Mouse (Mus musculus) adrenal gland, postnatal 25 days (tissue): ENCODE data around the gene Spats2l. TPM values are rescaled to one million over a fixed set of nuclear protein-coding genes. Genes with fewer than 3 reads are reported as not detected.

Experiments
- DNase-seq: peaks from one replicate; pipeline ENCODE4 v3.0.0; 2021; ENCODE audit warnings: mixed read lengths
- total RNA-seq: library from RNA; stranded (reverse); gene quantifications from 2 replicates; pipeline ENCODE4 v1.2.3, GENCODE M21; 2021

Gene Spats2l
- total RNA-seq, 1 experiment from 2014 or later = 5.7 TPM

GRCm38 (mm10) chr1:57890259-57890902, 116.4 kb downstream of the Spats2l start:
- DNase-seq = no peak

- DNase-seq = no peak
Observed at GRCm38 (mm10) chr1:57890903-57891267, 116.9 kb downstream of the Spats2l start.

DNA sequence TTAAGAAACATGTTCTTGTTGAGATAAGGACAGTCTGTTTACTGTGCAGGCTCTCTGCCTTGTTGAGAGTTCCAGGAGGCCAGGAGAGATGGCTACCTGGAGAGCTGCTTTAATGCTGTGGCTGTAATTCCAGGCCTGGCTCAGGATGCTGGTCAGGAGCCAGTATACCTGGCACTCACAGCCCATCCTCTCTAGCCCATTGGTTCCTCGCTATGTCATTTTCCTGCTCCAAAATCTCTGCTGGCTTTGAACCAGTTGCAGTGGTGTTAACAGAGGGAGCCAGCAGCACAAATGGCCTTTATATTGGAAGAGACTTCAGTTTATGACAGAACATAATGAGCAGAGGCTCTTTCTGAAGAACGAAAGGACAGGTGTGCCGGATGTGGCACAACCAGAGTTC, 127.5 kb downstream of the Spats2l start:
- DNase-seq = no peak

- DNase-seq = no peak
Observed at GRCm38 (mm10) chr1:57903793-57904192, 129.8 kb downstream of the Spats2l start.

DNA sequence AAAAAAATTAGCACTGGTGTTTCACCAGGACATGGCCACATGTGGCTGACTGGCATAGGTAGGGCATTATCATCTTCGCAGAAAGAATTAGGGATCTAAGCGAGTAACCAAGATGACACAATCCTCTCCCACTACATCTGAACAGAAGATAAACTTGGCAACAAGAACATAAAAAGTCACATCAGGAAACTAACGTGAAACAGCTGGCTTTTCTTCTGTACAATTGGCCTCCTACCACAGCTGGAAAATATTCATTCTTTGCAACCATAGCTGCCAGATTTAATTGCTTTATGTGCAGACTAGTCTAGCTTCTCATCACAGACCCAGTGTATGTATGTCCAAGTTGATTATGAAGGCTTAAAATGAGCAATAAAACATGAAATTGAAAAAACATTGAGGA, 131.9 kb downstream of the Spats2l start:
- DNase-seq = no peak

- no peak for DNase-seq
Observed at GRCm38 (mm10) chr1:57906312-57906711, 132.3 kb downstream of the Spats2l start.

DNA sequence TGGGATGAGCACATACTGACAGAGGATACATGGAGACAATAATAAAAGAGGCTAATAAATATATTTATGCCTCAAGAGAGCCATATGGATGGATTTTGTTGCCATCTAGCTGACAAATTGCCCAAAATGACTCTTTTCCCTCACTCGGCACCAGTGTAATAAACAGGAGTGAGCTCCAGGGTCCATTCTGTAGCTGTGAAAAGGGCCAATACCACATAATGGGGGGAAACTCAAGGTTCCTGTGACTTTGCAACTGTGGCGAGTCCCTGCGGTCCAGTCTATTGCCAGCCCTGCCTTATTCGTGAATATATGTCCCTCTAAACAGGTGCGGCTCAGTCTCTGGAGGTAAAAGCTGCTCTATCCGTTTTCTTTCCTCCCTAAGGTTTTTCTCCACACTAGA, 137.6 kb downstream of the Spats2l start:
- no peak for DNase-seq

DNA sequence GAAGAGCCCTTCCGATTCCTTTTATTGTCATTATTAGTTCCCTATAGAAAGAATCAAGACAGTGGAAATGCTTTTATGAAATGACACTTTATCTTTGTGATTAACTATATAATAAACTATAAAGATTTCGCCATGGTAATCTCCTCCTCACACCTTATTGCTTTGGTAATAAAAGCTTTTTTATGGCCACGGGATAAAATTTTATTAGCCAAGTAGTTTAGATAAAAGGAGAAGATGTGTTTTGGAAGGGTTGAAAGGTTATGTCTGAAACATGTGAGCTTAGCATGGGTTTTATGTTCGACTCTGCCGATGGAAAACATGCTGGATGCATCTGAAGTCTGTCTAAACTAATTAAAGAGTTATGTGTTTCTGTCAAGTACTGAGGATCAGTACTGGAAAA, 143.4 kb downstream of the Spats2l start:
- no peak for DNase-seq

DNA sequence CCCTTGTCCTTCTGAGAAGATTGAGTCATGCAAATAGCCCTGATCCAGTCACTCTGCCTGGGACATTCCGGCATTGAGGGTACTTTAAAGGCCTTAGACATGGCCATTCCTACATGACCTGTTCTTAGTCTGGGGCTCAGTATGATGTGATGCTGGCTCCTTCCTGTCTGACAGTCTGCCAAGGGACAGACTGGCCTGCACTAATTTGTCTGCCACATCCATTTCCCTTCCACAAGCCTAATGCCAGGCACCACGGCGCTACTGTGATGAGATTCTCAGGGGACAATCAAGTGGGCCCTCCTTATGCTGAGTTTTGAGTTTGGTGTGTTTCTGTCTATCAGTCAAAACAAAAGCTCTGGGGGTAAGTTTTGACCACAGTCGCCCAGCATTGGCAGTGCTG, 144.6 kb downstream of the Spats2l start:
- DNase-seq = no peak

GRCm38 (mm10) chr1:57934287-57934686, 160.3 kb downstream of the Spats2l start:
- DNase-seq = no peak

DNA sequence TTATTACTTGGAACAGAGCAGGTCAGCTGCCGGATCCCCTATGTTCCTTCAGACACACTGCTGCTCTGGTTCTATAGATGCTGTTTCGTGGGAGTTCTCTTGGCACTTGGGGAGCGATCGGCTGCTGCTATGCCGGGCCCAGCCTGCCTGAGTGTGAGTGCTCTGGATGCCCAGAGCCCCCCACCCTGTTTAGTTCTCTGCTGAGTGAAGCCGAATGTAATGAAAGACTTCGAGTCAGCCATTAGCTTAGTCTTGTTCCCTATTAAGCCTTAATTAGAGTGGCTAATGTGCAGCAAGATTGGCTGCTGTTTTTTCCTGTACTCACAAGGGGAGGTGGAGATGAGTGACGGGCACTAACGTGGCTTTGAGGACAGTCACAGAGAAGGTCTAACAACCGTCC, 166.7 kb downstream of the Spats2l start:
- DNase-seq = no peak

- no peak for DNase-seq
Observed at GRCm38 (mm10) chr1:57941095-57941494, 167.1 kb downstream of the Spats2l start.

- no peak for DNase-seq
Observed at GRCm38 (mm10) chr1:57941734-57942133, 167.8 kb downstream of the Spats2l start.

DNA sequence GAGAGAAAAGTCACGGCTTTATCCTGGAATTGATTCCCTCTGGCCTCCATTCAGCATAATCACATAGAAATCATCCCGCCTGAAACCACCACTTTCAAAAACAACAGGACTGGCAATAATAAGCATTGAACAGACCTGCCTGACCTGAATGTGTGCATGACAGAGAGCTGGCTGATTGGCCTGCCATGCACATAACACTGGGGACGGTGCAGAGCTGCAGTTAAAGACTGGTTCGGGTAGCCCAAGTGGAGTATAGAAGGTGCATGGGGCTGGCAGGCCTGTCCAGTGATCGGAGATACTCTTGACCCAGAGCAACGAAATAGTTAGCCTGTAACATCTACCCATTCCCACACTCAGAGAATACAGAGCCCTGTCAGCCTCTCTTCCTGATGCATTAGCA, 168.3 kb downstream of the Spats2l start:
- DNase-seq = no peak

GRCm38 (mm10) chr1:57947552-57948347, 173.8 kb downstream of the Spats2l start:
- DNase-seq = no peak

GRCm38 (mm10) chr1:57949195-57949594, 175.2 kb downstream of the Spats2l start:
- no peak for DNase-seq

GRCm38 (mm10) chr1:57949716-57950115, 175.8 kb downstream of the Spats2l start:
- no peak for DNase-seq

GRCm38 (mm10) chr1:57952509-57952908, 178.5 kb downstream of the Spats2l start:
- no peak for DNase-seq

- DNase-seq = no peak
Observed at GRCm38 (mm10) chr1:57953586-57954375, 179.8 kb downstream of the Spats2l start.

- DNase-seq = no peak
Observed at GRCm38 (mm10) chr1:57954376-57954765, 180.4 kb downstream of the Spats2l start.

DNA sequence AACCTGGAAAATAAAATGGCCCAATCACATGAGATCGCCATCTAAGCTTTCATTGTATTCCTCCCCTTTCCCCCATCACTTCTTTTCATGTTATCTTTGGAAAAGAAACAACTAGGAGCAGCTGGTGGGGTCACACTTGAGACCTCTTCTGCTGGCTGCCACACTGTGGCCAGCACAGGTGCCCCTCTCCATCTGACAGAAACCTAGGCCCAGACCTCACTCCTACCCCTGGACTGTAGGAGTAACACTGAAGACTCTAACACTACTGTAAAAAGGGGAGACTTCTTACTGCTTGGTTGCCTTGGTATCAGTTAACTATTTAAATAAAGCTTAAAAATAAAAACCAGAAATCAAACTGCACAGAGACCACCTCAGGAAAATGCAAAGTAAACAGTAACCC, 181.8 kb downstream of the Spats2l start:
- no peak for DNase-seq

- DNase-seq = peak; percentile 98
Observed at GRCm38 (mm10) chr1:57969327-57970271, 195.6 kb downstream of the Spats2l start.
